Mouse (Mus musculus) stomach, embryonic 15.5 days (tissue): ENCODE results near the gene Ston1. TPM values are rescaled to one million over a fixed set of nuclear protein-coding genes. Genes with fewer than 3 reads are reported as not detected.

Experiments used
- ATAC-seq: fragments of 200-750 bp; cut with Nextera tagmentation; 2 replicates; pipeline ENCODE4 v1.8.0; 2017; ENCODE audit warnings: low read depth, moderate number of reproducible peaks, moderate TSS enrichment; ENCODE audit not compliant: insufficient read depth, low FRiP score
- H3K27ac ChIP-seq: fragments of 300-500 bp; sonication (generic); 2 replicates; pipeline ENCODE4 v1.5.1; 2015; ENCODE audit warnings: mild to moderate bottlenecking, inconsistent platforms
- H3K27me3 ChIP-seq: fragments of 300-500 bp; sonication (generic); replicated peaks from 2 replicates; pipeline ENCODE4 v1.6.1; 2015; ENCODE audit warnings: inconsistent platforms
- H3K36me3 ChIP-seq: fragments of 300-500 bp; sonication (generic); 2 replicates; pipeline ENCODE4 v1.6.1; 2015; ENCODE audit warnings: inconsistent platforms
- H3K4me1 ChIP-seq: fragments of 300-500 bp; sonication (generic); 2 replicates; pipeline ENCODE4 v1.6.1; 2015; ENCODE audit warnings: inconsistent platforms
- H3K4me2 ChIP-seq: fragments of 300-500 bp; sonication (generic); 2 replicates; pipeline ENCODE4 v1.6.1; 2015; ENCODE audit warnings: mild to moderate bottlenecking, inconsistent platforms
- H3K4me3 ChIP-seq: fragments of 300-500 bp; sonication (generic); replicated peaks from 2 replicates; pipeline ENCODE4 v1.5.1; 2015; ENCODE audit warnings: inconsistent platforms
- H3K9ac ChIP-seq: fragments of 300-500 bp; sonication (generic); 2 replicates; pipeline ENCODE4 v1.6.1; 2015; ENCODE audit warnings: inconsistent platforms
- H3K9me3 ChIP-seq: fragments of 300-500 bp; sonication (generic); 2 replicates; pipeline ENCODE4 v1.6.1; 2016; ENCODE audit warnings: inconsistent platforms
- WGBS: fragments of 180-500 bp; shearing (Covaris S2); methylation state at CpG from one replicate; pipeline ENCODE4 v1.1.7; 2015; 5-methylcytosine and 5-hydroxymethylcytosine counted together
- polyA plus RNA-seq: library from polyadenylated mRNA; unstranded; fragments of >200 nt; fragmentation: Nextera tagmentation; extraction: Ambion mirVana; gene quantifications from 2 replicates; pipeline ENCODE4 v1.2.1, GENCODE M21; 2015

The Ston1 gene
- polyA plus RNA-seq, 1 experiment from 2014 or later = 5.1 TPM

DNA sequence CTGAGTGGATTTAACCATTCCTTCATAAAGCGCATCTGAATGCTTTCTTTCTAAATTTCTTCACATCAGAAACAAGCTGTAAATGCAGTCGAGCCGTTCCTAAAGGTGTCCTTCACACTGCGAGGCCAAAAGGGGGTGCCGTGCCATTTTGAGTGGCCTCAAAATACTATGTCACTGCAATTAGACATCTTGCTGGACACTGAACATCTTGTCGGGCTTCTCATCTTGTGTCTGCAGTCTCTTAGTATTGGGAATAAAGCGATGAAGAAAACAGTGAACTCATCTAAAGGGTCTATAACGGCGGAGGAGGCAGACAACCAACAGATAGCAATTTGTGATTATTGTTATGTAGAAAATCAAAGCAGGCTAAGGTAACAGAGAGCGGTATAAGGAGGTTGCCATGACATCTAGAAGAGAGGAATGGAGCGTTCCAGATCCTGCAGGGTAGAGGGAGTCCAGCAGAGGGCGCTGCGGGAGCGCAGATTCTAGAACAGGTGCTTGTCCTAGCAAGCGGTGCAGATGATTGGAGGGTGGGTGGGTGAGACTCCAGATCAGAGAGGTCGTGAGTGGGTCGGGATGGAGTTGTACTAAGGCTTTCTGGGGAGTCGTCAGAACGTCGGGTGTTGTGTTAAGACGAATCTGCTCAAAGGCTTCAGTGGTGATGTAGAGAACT is 55.4 kb downstream of the Ston1 start:
- Histone ChIP-seq H3K27ac (no peak overlapping the region), H3K9me3 (no peaks in the 10 kb centered on the region), H3K4me2 (no peak overlapping the region), H3K36me3 (peaks cover 7% of the 10 kb centered on the region; the same call in 1 of the 2 replicates), H3K4me1 (0 out of 2 replicates have a peak, but pooled peaks cover 5% of the 10 kb centered on the region), H3K4me3 (no peak overlapping the region), H3K27me3 (no peaks in the 10 kb centered on the region), H3K9ac (no peak overlapping the region)
- 21% methylated on average over 21 of the region's 21 CpGs for WGBS
- ATAC-seq = no peak

GRCm38 (mm10) chr17:88653375-88653769 is 55.9 kb downstream of the Ston1 start:
- Histone ChIP-seq H3K36me3 (peaks cover 6% of the 10 kb centered on the region; the same call in 1 of the 2 replicates), H3K27ac (no peak overlapping the region), H3K9me3 (no peaks in the 10 kb centered on the region), H3K4me2 (no peak overlapping the region), H3K9ac (no peak overlapping the region), H3K4me1 (0 out of 2 replicates have a peak, but pooled peaks cover 5% of the 10 kb centered on the region), H3K27me3 (no peaks in the 10 kb centered on the region), H3K4me3 (no peak overlapping the region)
- no peak for ATAC-seq
- 76% methylated on average over 4 of the region's 4 CpGs for WGBS

DNA sequence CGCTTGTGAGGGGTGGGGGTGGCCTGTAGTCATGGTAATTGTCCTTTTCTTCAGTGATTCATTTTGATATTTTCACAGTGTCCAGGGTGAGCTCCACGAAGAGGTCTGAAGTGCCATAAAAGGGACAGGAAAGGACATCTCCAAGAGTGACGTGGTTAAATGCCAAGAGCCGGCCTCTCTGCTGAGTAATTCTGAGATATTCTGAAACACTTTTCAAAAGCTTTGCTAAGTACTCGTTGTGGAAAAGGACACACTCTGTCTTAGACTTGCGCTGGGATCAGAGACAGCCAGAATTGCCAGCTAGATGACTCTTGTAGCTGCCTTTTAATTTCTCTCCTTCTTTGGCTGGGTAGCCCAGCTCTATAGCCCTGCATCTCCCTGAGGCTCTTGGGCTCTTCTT is 61.0 kb downstream of the Ston1 start:
- Histone ChIP-seq H3K9ac (no peak overlapping the region), H3K9me3 (no peaks in the 10 kb centered on the region), H3K4me3 (no peak overlapping the region), H3K27ac (no peak overlapping the region), H3K27me3 (no peaks in the 10 kb centered on the region), H3K36me3 (no peaks in the 10 kb centered on the region), H3K4me2 (no peak overlapping the region), H3K4me1 (no peaks in the 10 kb centered on the region)
- 77% methylated on average over 6 of the region's 6 CpGs for WGBS
- no peak for ATAC-seq

DNA sequence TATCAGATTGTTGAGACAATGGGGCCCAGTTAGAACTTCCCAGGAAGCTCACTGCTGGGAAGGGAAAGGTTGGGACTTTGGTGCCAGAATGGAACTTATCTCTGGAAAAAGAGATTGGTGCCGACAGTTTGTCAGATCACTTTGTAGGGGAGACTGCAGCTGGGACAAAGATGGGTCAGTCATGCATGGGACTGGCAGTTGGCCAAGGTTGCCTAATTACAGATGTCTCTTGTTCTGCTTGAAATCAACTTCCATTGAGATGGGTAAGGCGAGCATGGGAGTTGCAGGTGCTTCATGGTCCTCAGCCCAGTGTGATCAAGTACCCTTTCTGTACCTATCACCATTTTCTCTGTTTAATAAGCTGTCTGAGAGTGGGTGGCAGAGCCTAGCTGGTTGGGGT is 68.6 kb downstream of the Ston1 start:
- 69% methylated on average over 2 of the region's 2 CpGs for WGBS
- Histone ChIP-seq H3K4me3 (no peak overlapping the region), H3K9me3 (no peaks in the 10 kb centered on the region), H3K4me2 (no peak overlapping the region), H3K9ac (no peak overlapping the region), H3K27me3 (no peaks in the 10 kb centered on the region), H3K4me1 (0 out of 2 replicates have a peak, but pooled peaks cover 3% of the 10 kb centered on the region), H3K36me3 (no peaks in the 10 kb centered on the region), H3K27ac (no peak overlapping the region)
- no peak for ATAC-seq

DNA sequence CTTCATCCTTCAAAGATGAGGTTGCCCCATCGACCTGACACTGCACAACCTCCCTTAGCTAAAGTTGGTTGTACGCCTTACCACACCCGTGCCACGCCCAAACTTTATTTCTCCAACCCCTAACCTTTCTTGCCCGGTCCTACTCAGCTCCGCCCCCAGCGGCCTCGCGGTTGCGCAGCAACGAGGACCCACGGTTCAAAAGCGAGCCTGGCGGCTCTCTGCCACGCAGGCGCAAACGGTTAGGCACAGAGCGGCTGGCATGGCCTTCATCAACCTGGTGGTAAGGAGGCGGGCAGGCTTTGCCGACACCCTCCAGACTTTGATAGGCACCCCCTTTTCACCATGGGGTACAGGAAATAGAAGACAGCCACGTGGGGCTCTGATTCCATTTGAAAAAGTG is 71.0 kb downstream of the Ston1 start, which contains the start of gene Gtf2a1l:
Gene Gtf2a1l (plus strand): TSS at position 209 of the 400 bp plus-strand sequence.
- H3K27me3 ChIP-seq = no peaks in the 10 kb centered on the region
- H3K27ac ChIP-seq = no peak within 1 kb of the TSS
- peak within 1 kb of the TSS; percentile 47 for H3K4me2 ChIP-seq
- 0 out of 2 replicates have a peak, but pooled peaks cover 3% of the 10 kb centered on the region for H3K4me1 ChIP-seq
- WGBS = 23% methylated on average over 21 of the region's 21 CpGs
- H3K36me3 ChIP-seq = no peaks in the 10 kb centered on the region
- H3K9ac ChIP-seq = no peak within 1 kb of the TSS
- peak within 1 kb of the TSS; percentile 7; the same call in 1 of the 2 replicates for H3K4me3 ChIP-seq
- no peaks in the 10 kb centered on the region for H3K9me3 ChIP-seq
- no peak for ATAC-seq

- no peak overlapping the region for H3K4me2 ChIP-seq
- H3K4me3 ChIP-seq = no peak overlapping the region
- H3K9ac ChIP-seq = no peak overlapping the region
- WGBS = 61% methylated on average over 2 of the region's 2 CpGs
- 0 out of 2 replicates have a peak, but pooled peaks cover 3% of the 10 kb centered on the region for H3K4me1 ChIP-seq
- H3K36me3 ChIP-seq = no peaks in the 10 kb centered on the region
- H3K9me3 ChIP-seq = no peaks in the 10 kb centered on the region
- no peaks in the 10 kb centered on the region for H3K27me3 ChIP-seq
- ATAC-seq = no peak
- H3K27ac ChIP-seq = no peak overlapping the region
Observed at GRCm38 (mm10) chr17:88669921-88670320, 72.4 kb downstream of the Ston1 start.

- no peaks in the 10 kb centered on the region for H3K27me3 ChIP-seq
- no peaks in the 10 kb centered on the region for H3K9me3 ChIP-seq
- H3K36me3 ChIP-seq = no peaks in the 10 kb centered on the region
- 43% methylated on average over 4 of the region's 4 CpGs for WGBS
- no peak for ATAC-seq
- H3K4me2 ChIP-seq = no peak overlapping the region
- no peak overlapping the region for H3K4me3 ChIP-seq
- 0 out of 2 replicates have a peak, but pooled peaks cover 3% of the 10 kb centered on the region for H3K4me1 ChIP-seq
- no peak overlapping the region for H3K9ac ChIP-seq
- no peak overlapping the region for H3K27ac ChIP-seq
Observed at GRCm38 (mm10) chr17:88670800-88671199, 73.3 kb downstream of the Ston1 start.

DNA sequence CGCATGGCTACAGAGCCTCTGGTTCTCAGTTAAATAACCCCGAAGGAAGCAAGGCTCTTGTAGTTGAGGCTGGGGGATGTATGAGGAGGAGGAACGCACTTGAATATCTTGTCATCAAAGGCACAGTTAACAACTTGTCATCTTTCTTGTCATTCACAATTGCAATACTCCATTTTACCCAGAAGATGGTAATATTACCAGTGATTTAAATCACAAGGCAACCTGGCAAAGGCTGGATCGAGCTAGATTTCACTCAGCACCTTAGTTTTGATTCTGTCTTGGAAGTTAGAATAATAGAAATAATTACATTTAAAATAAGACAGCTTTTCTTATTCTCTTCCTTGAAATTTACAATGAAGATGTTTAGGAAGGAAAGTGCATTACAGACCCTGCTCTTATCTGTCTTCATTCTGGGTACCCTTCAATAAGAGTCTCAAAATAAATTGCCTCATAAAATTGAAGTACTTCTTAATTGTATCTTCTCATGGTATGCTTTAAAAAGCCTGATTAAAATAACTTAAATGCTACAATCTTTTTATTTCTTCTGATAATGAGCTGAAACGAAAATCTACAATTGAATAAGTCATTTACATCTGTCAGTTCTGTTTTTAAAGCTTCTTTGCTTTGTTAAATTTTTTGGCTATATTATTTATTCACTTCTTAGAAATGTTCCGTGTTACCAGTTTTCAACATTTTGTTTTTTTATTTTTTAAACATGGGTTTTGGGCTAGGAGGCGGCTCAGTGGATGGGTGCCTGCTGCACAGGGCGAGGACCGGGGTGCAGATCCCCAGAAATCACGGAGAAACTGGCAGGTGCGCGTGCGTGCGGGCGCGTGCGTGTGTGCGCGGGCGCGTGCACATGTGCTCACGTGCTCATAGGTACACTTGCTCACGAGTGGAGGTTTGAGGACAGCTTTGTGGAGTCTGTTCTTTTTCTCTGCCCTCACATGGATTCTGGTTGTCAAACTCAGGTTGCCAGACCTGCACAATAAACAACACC is 78.1 kb downstream of the Ston1 start:
- H3K4me3 ChIP-seq = no peak overlapping the region
- no peak overlapping the region for H3K9ac ChIP-seq
- WGBS = 90% methylated on average over 23 of the region's 23 CpGs
- no peak overlapping the region for H3K4me2 ChIP-seq
- no peaks in the 10 kb centered on the region for H3K4me1 ChIP-seq
- no peaks in the 10 kb centered on the region for H3K9me3 ChIP-seq
- ATAC-seq = no peak
- H3K36me3 ChIP-seq = no peaks in the 10 kb centered on the region
- no peak overlapping the region for H3K27ac ChIP-seq
- no peaks in the 10 kb centered on the region for H3K27me3 ChIP-seq

- H3K4me3 ChIP-seq = no peak overlapping the region
- no peak for ATAC-seq
- no peaks in the 10 kb centered on the region for H3K9me3 ChIP-seq
- 67% methylated on average over 11 of the region's 11 CpGs for WGBS
- H3K9ac ChIP-seq = no peak overlapping the region
- no peaks in the 10 kb centered on the region for H3K4me1 ChIP-seq
- no peaks in the 10 kb centered on the region for H3K27me3 ChIP-seq
- H3K4me2 ChIP-seq = no peak overlapping the region
- H3K36me3 ChIP-seq = no peaks in the 10 kb centered on the region
- H3K27ac ChIP-seq = no peak overlapping the region
Observed at GRCm38 (mm10) chr17:88688226-88688625, 90.7 kb downstream of the Ston1 start.

DNA sequence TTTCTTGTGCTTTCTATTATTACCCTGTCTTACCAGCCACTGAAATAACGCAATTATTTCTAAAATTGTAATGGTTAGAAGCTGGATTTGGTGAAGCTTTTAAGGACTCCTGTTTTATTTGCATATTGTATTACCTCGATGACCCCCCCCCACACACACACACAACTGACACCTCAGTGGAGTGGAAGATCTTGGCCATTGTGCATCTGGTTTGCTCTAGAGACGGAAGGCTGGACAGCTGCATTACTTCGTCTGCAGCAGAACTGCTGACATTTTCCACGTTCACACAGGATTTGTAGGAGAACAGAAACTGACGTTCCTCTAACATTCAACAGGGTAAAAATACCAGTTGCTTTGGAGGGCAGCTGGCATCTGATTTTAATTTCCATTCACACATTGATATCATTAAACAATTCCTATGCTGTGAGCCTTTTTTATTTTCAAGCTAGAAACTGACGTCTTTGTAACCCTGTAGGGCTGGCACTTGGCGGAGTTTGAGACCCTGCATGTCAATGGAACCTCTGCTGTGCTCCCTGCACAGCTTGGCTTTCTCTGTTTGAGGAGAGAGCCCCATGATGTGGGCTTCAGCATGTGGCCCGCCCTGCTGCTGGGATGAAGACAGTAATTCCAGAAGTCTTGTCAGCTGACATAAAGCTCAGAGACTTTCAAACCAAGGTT is 99.3 kb downstream of the Ston1 start:
- no peaks in the 10 kb centered on the region for H3K27me3 ChIP-seq
- H3K4me2 ChIP-seq = no peak overlapping the region
- peak overlapping the region; percentile 57; the same call in 1 of the 2 replicates for H3K27ac ChIP-seq
- ATAC-seq = no peak
- no peak overlapping the region for H3K4me3 ChIP-seq
- no peaks in the 10 kb centered on the region for H3K9me3 ChIP-seq
- H3K36me3 ChIP-seq = no peaks in the 10 kb centered on the region
- H3K9ac ChIP-seq = no peak overlapping the region
- WGBS = 48% methylated on average over 9 of the region's 9 CpGs
- H3K4me1 ChIP-seq = no peaks in the 10 kb centered on the region

DNA sequence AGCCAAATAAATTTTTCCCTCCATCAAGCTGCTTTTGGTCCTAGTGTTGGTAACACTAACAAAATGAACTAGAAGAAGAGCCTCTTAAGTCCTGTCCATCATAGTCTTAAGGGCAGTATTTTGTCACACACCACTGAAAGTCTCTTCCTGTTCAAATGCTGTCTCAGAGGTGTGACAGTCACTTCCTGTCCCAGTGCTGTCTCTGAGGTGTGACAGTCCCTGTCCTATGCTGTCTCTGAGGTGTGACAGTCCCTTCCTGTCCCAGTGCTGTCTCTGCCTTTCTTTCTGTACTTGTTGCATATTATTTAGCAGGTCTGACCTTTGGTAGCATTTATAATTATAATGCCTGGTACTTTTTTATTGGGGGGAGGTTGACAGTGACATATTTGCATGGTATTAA is 103.4 kb downstream of the Ston1 start:
- Histone ChIP-seq H3K4me3 (no peak overlapping the region), H3K27ac (no peak overlapping the region), H3K9me3 (no peaks in the 10 kb centered on the region), H3K4me2 (no peak overlapping the region), H3K27me3 (no peaks in the 10 kb centered on the region), H3K9ac (no peak overlapping the region), H3K4me1 (no peaks in the 10 kb centered on the region), H3K36me3 (no peaks in the 10 kb centered on the region)
- no peak for ATAC-seq
